Mouse (Mus musculus) heart, adult 8-10 months (tissue): Measurements from ENCODE around the gene Rrp8. TPM values are rescaled to one million over a fixed set of nuclear protein-coding genes. Genes with fewer than 3 reads are reported as not detected.

Experiments
- DNase-seq: peaks from one replicate; pipeline ENCODE4 v3.0.0; 2022; ENCODE audit warnings: low spot score
- total RNA-seq, 4 experiments: library from RNA; stranded (reverse); gene quantifications; 2 replicates each; pipeline ENCODE4 v1.2.4; 2022

The Rrp8 gene
- total RNA-seq, 4 experiments from 2014 or later: 8.8 to 10.4 (median 10.2) TPM

GRCm38 (mm10) chr7:105703184-105703583 lies 34.0 kb downstream of the Rrp8 start:
- no peak for DNase-seq

GRCm38 (mm10) chr7:105690875-105691274 lies 46.3 kb downstream of the Rrp8 start:
- DNase-seq: no peak

GRCm38 (mm10) chr7:105685541-105686197 lies 51.5 kb downstream of the Rrp8 start:
- DNase-seq: no peak

Other genes starting within 250 kb of the Rrp8 start
- 100 to 1,000 TPM; 168 to 182 (median 178) TPM for gene Smpd1, start 183.0 kb downstream of the Rrp8 start, total RNA-seq
- 100 to 1,000 TPM; 118 to 143 (median 136) TPM for gene Apbb1, start 155.7 kb downstream of the Rrp8 start, total RNA-seq
- gene Hpx, start 137.2 kb downstream of the Rrp8 start, total RNA-seq: under 1 TPM in 1 of 4 experiments, not detected in 3; 0.28 TPM
- gene Trim3, start 103.8 kb downstream of the Rrp8 start, total RNA-seq: 10 to 100 TPM; 21.2 to 26.8 (median 23.5) TPM
- gene Timm10b, start 97.3 kb downstream of the Rrp8 start, total RNA-seq: 10 to 100 TPM; 75.1 to 86.0 (median 79.7) TPM
- gene Arfip2, start 97.0 kb downstream of the Rrp8 start, total RNA-seq: 10 to 100 TPM; 11.5 to 14.1 (median 13.0) TPM
- gene Gm45799, start 96.8 kb downstream of the Rrp8 start, total RNA-seq: 1 to 10 TPM; 1.1 to 6.9 (median 1.8) TPM
- gene Dnhd1, start 86.6 kb downstream of the Rrp8 start, total RNA-seq: under 1 TPM; 0.20 to 0.73 (median 0.61) TPM
- 10 to 100 TPM; 74.6 to 86.7 (median 79.5) TPM for gene Ilk, start 793 bp downstream of the Rrp8 start, total RNA-seq
- 100 to 1,000 TPM; 102 to 119 (median 112) TPM for gene Taf10, start 7.0 kb upstream of the Rrp8 start, total RNA-seq
- gene Tpp1, start 14.8 kb upstream of the Rrp8 start, total RNA-seq: 10 to 100 TPM; 39.0 to 57.8 (median 45.5) TPM
- 1 to 10 TPM; 4.3 to 8.7 (median 7.3) TPM for gene Dchs1, start 50.3 kb upstream of the Rrp8 start, total RNA-seq
- 100 to 1,000 TPM; 123 to 132 (median 127) TPM for gene Mrpl17, start 73.7 kb upstream of the Rrp8 start, total RNA-seq
- 10 to 100 TPM in 2 of 4 experiments, 1 to 10 TPM in 2; 9.0 to 17.0 (median 12.1) TPM for gene Gm4070, start 216.6 kb upstream of the Rrp8 start, total RNA-seq